ENCODE assay signal across 8 mouse cellular contexts in genomic region chr19:31279797-31280486, GRCm38 (mm10).
DNase-seq lines count a peak whose midpoint lies in the region; ATAC-seq lines count a peak whose summit lies in the region.

No protein-coding gene starts in this region.

- peak; percentile 36 for DNase-seq in left cerebral cortex, postnatal 4 days
- no peak for DNase-seq in left cerebral cortex, adult 8-10 months (ENCODE audit: low spot score in 2 of 2)
- DNase-seq in adrenal gland, postnatal 14 days: peak; percentile 61
- peak; percentile 36 to 42 for DNase-seq in heart, postnatal 14 days
- peak; percentile 2 for DNase-seq in lung, postnatal 25 days (ENCODE audit: low spot score)
- no peak for DNase-seq in B cell, adult 2 months
- no peak for DNase-seq in ovary, postnatal 14 days (ENCODE audit: low spot score)

- no peak for ATAC-seq in CD4-positive, CD25-positive, alpha-beta regulatory T cell, adult 4 months

- intact Hi-C loops in left cerebral cortex, postnatal 4 days (cut with DNase I): no loop called here
- intact Hi-C loops in heart, postnatal 14 days (cut with DNase I): no loop called here

Comparison
In these comparisons a context has a peak if more than half of its experiments do, and no peak if none do; other contexts are left out.
1. DNase-seq: peak in left cerebral cortex, postnatal 4 days (single experiment), adrenal gland, postnatal 14 days (single experiment), heart, postnatal 14 days (2 of 2) and lung, postnatal 25 days (single experiment); none in left cerebral cortex, adult 8-10 months (0 of 2), B cell, adult 2 months (0 of 2) and ovary, postnatal 14 days (single experiment).